In the genomic region with DNA sequence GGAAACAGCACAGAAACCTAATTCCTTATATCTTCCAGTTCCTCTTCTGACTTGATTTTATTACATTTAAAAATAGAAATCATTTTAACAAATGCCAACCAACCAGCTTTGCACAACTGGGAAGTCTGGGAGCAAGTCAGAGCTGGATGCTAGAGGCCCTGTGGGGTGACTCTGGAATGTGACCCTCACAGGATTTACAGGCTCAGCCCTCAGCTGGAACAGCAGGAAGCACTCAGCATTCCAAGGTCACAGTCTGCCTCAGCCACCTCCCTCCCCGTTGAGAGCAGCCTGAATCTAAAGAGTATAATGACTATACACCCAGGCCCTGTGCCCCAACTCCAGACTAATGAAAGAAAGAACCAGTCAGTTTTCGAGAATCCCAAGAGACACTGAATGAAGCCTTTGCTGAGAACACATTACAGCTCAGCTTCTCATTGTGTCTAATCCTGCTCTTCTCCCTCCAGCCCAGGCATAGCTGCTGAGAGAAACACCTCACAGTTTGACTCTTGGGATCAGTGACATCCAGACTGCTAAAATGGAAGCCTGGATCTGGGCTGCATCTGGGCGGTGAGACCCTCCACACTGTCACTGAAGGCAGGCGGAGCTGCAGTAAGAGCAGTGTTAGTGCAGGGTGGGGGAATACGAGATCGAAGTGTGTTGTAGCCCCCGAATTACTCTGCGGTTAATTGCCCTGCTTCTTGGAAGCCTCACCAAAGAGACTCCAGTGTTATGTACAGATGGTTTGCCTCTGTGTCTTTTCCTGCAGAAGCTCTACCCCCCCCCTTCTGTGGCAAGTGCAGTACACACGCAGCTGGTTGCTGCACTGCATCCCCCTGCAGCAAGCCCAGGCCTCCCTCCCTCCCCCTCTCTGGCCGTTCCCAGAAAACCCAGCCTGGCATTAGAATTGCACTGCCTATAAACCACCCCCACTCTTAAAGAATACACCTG, we compare ENCODE assay signal across 9 mouse cellular contexts. TPM values are rescaled to one million over a fixed set of nuclear protein-coding genes. Genes with fewer than 3 reads are reported as not detected.
A peak's percentile ranks its signal among the peaks of the same experiment; 100 is the strongest.
DNase-seq lines count a peak whose midpoint lies in the region; ATAC-seq lines count a peak whose summit lies in the region.
"Had no signal": no experiment of that assay in that cellular context is flagged by ENCODE, and none has a peak within 500 bp of the region (broad histone marks: within the 10 kb centered on the region; RNA-seq: fewer than 3 reads in every experiment).

No protein-coding gene starts in this region.

- peaks cover 67% of the 10 kb centered on the region for H3K36me3 ChIP-seq in hindbrain, embryonic 13.5 days
- peaks cover 50% of the 10 kb centered on the region for H3K36me3 ChIP-seq in hindbrain, embryonic 12.5 days

- no peaks in the 10 kb centered on the region for H3K9me3 ChIP-seq in hindbrain, embryonic 13.5 days
- no peaks in the 10 kb centered on the region for H3K9me3 ChIP-seq in hindbrain, embryonic 12.5 days (replicated peaks)

- no peak for ATAC-seq in hindbrain, embryonic 13.5 days (ENCODE audit: low FRiP score)
- no peak for ATAC-seq in hindbrain, embryonic 12.5 days (ENCODE audit: low FRiP score)
- no peak for ATAC-seq in inflammation-experienced regulatory T-cells, adult 6 months

- DNase-seq in adrenal gland, postnatal 36 days: peak; percentile 56 to 69
- DNase-seq in kidney, adult 18-20 months: peak; percentile 43
- DNase-seq in lung, postnatal 36 days: peak; percentile 40
- DNase-seq in layer of hippocampus, adult 8-10 months (ENCODE audit: low spot score in 2 of 2): no peak
- DNase-seq in retina, postnatal 1 day: no peak
- DNase-seq: liver had no signal

- H3K27me3 ChIP-seq in hindbrain, embryonic 13.5 days: no peaks in the 10 kb centered on the region
- no peaks in the 10 kb centered on the region for H3K27me3 ChIP-seq in hindbrain, embryonic 12.5 days

- no peak overlapping the region for H3K4me2 ChIP-seq in hindbrain, embryonic 13.5 days
- H3K4me2 ChIP-seq in hindbrain, embryonic 12.5 days (replicated peaks): no peak overlapping the region

- H3K4me3 ChIP-seq in hindbrain, embryonic 13.5 days: no peak overlapping the region
- no peak overlapping the region for H3K4me3 ChIP-seq in hindbrain, embryonic 12.5 days

- H3K27ac ChIP-seq in hindbrain, embryonic 13.5 days: no peak overlapping the region
- H3K27ac ChIP-seq in hindbrain, embryonic 12.5 days: no peak overlapping the region; the same call in 1 of the 2 replicates

- peak overlapping the region; percentile 39; the same call in 1 of the 2 replicates for H3K9ac ChIP-seq in hindbrain, embryonic 13.5 days
- no peak overlapping the region for H3K9ac ChIP-seq in hindbrain, embryonic 12.5 days

- no peaks in the 10 kb centered on the region for H3K4me1 ChIP-seq in hindbrain, embryonic 13.5 days (replicated peaks)
- H3K4me1 ChIP-seq in hindbrain, embryonic 12.5 days: no peaks in the 10 kb centered on the region

- 77% methylated on average over 10 of the region's 10 CpGs for WGBS in hindbrain, embryonic 13.5 days
- 69% methylated on average over 10 of the region's 10 CpGs for WGBS in hindbrain, embryonic 12.5 days

RNA-seq across cellular contexts. Expression of a gene that starts 8.7 kb away (rescaled TPM):
- 12.8 and 12.9 TPM in 2 replicates for polyA plus RNA-seq in hindbrain, embryonic 13.5 days (2015; fragmentation: Nextera tagmentation; extraction: Ambion mirVana)
- 16.1 and 16.3 TPM in 2 replicates for polyA plus RNA-seq in hindbrain, embryonic 12.5 days (2016; fragmentation: Nextera tagmentation; extraction: Ambion mirVana)
- 10 to 100 TPM; 19.6 to 24.7 TPM for total RNA-seq in adrenal gland, postnatal 36 days (2021)
- 10 to 100 TPM; 17.6 to 21.8 (median 21.7) TPM for polyA plus RNA-seq in inflammation-experienced regulatory T-cells, adult 6 months (2017; shearing (Covaris generic))
- 10 to 100 TPM; 20.8 to 29.1 (median 23.7) TPM for total RNA-seq in layer of hippocampus, adult 8-10 months (2022)

RNA-seq across cellular contexts. Expression of a gene that starts 8.8 kb away (rescaled TPM):
- 22.7 and 25.9 TPM in 2 replicates for polyA plus RNA-seq in hindbrain, embryonic 13.5 days (2015; fragmentation: Nextera tagmentation; extraction: Ambion mirVana)
- polyA plus RNA-seq in hindbrain, embryonic 12.5 days (2016; fragmentation: Nextera tagmentation; extraction: Ambion mirVana): 26.8 and 34.9 TPM in 2 replicates
- 10 to 100 TPM; 16.0 to 17.1 TPM for total RNA-seq in adrenal gland, postnatal 36 days (2021)
- 10 to 100 TPM; 23.4 to 28.5 (median 25.7) TPM for polyA plus RNA-seq in inflammation-experienced regulatory T-cells, adult 6 months (2017; shearing (Covaris generic))
- 10 to 100 TPM; 15.7 to 20.0 (median 17.5) TPM for total RNA-seq in layer of hippocampus, adult 8-10 months (2022)

RNA-seq across cellular contexts. Expression of a gene that starts 24.0 kb away (rescaled TPM):
- 3.4 and 3.5 TPM in 2 replicates for polyA plus RNA-seq in hindbrain, embryonic 13.5 days (2015; fragmentation: Nextera tagmentation; extraction: Ambion mirVana)
- polyA plus RNA-seq in hindbrain, embryonic 12.5 days (2016; fragmentation: Nextera tagmentation; extraction: Ambion mirVana): 1.3 and 1.9 TPM in 2 replicates
- total RNA-seq in adrenal gland, postnatal 36 days (2021): under 1 TPM in 1 of 2 experiments, not detected in 1; 0.36 TPM
- polyA plus RNA-seq in inflammation-experienced regulatory T-cells, adult 6 months (2017; shearing (Covaris generic)): not detected
- total RNA-seq in layer of hippocampus, adult 8-10 months (2022): 10 to 100 TPM; 14.5 to 21.3 (median 17.4) TPM

Comparison
In these comparisons a context has a peak if more than half of its experiments do, and no peak if none do; other contexts are left out.
1. DNase-seq: peak in adrenal gland, postnatal 36 days (2 of 2), kidney, adult 18-20 months (single experiment) and lung, postnatal 36 days (single experiment); none in layer of hippocampus, adult 8-10 months (0 of 2) and retina, postnatal 1 day (single experiment).